Mouse (Mus musculus) left cerebral cortex, postnatal 4 days (tissue): ENCODE results near the gene Kat14. TPM values are rescaled to one million over a fixed set of nuclear protein-coding genes. Genes with fewer than 3 reads are reported as not detected.

Experiments
- DNase-seq: peaks from one replicate; pipeline ENCODE4 v3.0.0-alpha.2; 2022
- intact Hi-C: fragments of 180-260 bp; cut with DNase I; formaldehyde crosslinking; loops from one replicate; pipeline ENCODE4 v1.15.1; 2025
- total RNA-seq, 2 experiments: library from RNA; stranded (reverse); gene quantifications; 2 replicates each; pipeline ENCODE4 v1.2.3; 2021

Kat14 gene
- total RNA-seq, 2 experiments from 2014 or later: 21.2 to 24.1 TPM

- no peak for DNase-seq
- intact Hi-C loops: no loop called here
Measured at GRCm38 (mm10) chr2:144446360-144446999, 77.7 kb downstream of the Kat14 start.

GRCm38 (mm10) chr2:144450378-144450777 is 81.6 kb downstream of the Kat14 start:
- intact Hi-C loops: loop anchor here (10.0 kb wide), 2 partner anchors 616 to 1336 kb away; no protein-coding TSS in a partner anchor

GRCm38 (mm10) chr2:144452364-144453008 is 83.7 kb downstream of the Kat14 start:
- DNase-seq: peak; percentile 70
- intact Hi-C loops: loop anchor here (10.0 kb wide), 2 partner anchors 618 to 1338 kb away; no protein-coding TSS in a partner anchor

More at GRCm38 (mm10) chr2:144450378-144450777, 81.6 kb downstream of the Kat14 start:
- no peak for DNase-seq

Other genes with a start within 250 kb of the Kat14 start
- gene Mgme1, start 98.3 kb upstream of the Kat14 start, total RNA-seq: 1 to 10 TPM; 3.9 to 4.8 TPM
- 10 to 100 TPM; 60.5 to 65.0 TPM for gene Snx5, start 98.1 kb upstream of the Kat14 start, total RNA-seq
- gene Ovol2, start 36.8 kb upstream of the Kat14 start, total RNA-seq: under 1 TPM; 0.64 to 0.77 TPM
- 1 to 10 TPM; 4.4 to 5.9 TPM for gene Pet117, start within 50 bp of the Kat14 start, total RNA-seq
- gene Dzank1, start 158.4 kb downstream of the Kat14 start, total RNA-seq: 10 to 100 TPM; 37.3 to 43.6 TPM
- 10 to 100 TPM; 29.9 to 32.0 TPM for gene Polr3f, start 158.7 kb downstream of the Kat14 start, total RNA-seq
- 10 to 100 TPM; 22.8 to 26.0 TPM for gene Rbbp9, start 181.9 kb downstream of the Kat14 start, total RNA-seq
- gene Sec23b, start 187.2 kb downstream of the Kat14 start, total RNA-seq: 10 to 100 TPM; 36.3 to 46.3 TPM
- 10 to 100 TPM; 45.1 to 45.8 TPM for gene Smim26, start 225.1 kb downstream of the Kat14 start, total RNA-seq
- 10 to 100 TPM; 54.6 to 55.7 TPM for gene Dtd1, start 230.9 kb downstream of the Kat14 start, total RNA-seq